Mouse (Mus musculus): ENCODE data around the gene Vwc2.

The Vwc2 gene

GRCm38 (mm10) chr11:11113576-11114233, at the start of gene Vwc2:
Gene Vwc2 (plus strand): TSS chr11:11114223.
- DNase-seq, result peak; percentile 78

GRCm38 (mm10) chr11:11088162-11088756, 25.8 kb upstream of the Vwc2 start:
- DNase-seq, result no peak

DNA sequence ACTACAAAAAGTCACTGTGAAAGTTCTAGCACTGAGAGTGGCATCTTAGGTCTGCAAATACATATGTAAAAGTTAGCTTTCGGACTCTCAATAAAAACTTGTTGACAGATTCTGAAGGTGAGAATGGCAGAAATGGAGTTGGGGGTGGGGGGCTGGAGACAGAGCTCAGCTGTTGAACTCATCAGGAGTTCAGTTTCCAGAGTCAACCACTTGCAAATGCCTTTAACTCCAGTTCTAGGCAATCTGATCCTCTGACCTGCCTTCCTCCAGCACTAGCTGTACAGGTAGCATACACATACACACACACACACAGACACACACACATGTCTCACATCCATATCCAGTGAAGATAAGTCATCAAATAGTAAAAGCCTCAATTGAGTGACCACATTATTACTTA, 16.4 kb upstream of the Vwc2 start:
- no peak for DNase-seq

GRCm38 (mm10) chr11:11098282-11098681, 15.7 kb upstream of the Vwc2 start:
- no peak for DNase-seq

- DNase-seq, result no peak
Observed at GRCm38 (mm10) chr11:11099011-11099410, 15.0 kb upstream of the Vwc2 start.

GRCm38 (mm10) chr11:11102182-11102581, 11.8 kb upstream of the Vwc2 start:
- no peak for DNase-seq

DNA sequence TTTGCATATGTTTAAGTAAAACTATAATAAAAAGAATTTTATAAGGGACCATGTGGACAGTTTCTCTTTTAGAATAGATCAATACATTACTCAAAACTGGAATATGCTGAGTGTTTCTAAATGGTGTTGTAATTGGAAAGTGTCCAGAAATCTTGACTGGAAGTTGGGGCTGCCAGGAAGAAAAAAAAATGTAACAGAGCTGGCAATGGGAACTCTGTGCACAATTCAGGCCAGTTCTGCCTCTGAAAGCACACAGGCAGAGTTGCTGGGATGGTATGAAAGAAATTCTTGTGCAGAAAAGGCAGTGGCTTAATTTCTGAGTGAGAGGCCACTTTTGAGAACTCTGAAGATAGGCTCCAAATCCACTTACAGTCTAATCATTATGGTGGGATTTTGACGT, 11.4 kb upstream of the Vwc2 start:
- no peak for DNase-seq

GRCm38 (mm10) chr11:11108922-11109321, 5.1 kb upstream of the Vwc2 start:
- no peak for DNase-seq

- DNase-seq, result peak; percentile 85
Observed at GRCm38 (mm10) chr11:11114234-11115030, 409 bp downstream of the Vwc2 start.

DNA sequence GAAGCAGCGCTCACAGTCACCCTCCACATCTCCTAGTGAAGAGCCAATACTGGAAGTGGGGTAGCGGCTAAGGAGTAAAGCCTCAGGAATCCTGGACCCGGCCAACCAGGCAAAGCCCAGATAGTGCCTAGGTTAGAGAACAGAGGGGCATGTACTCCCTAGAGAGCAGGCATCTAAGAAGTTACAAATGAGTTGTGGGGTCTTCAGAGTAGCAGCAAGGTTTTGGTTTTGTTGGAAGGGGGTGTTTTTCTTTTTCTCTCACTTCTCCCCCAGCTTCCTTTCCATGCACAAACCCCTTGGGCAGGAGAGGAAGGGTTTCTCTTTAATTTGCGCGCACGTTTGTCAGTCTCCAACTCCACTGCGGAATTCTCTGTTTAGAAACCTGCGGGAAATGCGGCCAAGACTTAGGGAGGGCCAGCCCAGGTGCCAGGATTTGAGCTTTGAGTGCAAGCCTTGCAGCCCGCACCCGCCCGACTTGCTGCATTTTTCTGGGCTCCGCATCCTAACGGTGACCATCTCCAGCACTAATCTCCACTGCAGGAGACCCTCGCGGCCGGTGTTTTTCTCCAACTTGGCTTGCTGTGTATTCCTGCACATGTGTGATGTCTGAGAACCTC, 1.1 kb downstream of the Vwc2 start:
- DNase-seq, result no peak

GRCm38 (mm10) chr11:11115648-11116590, 1.9 kb downstream of the Vwc2 start:
- no peak for DNase-seq

DNA sequence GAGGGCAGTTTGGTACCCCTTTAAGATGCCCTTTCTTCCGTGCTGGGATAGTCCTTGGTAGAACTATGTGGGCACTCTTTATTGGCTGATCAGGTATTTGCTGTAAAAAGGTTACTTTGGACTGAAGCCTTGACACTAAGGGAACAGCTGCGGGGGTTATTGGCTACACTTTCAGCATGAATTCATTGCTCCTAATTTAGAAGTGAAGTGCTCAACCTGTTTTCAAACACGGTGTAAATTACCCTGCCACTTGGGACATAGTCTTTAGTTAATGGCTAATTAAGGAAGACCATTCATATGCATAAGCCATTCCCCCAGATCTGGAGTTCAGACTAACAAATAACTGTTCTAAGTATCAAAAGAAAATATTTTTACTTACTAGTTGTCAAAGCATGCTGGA, 2.7 kb downstream of the Vwc2 start:
- DNase-seq, result no peak

GRCm38 (mm10) chr11:11122866-11123265, 8.8 kb downstream of the Vwc2 start:
- DNase-seq, result peak; percentile 90

GRCm38 (mm10) chr11:11131414-11132077, 17.5 kb downstream of the Vwc2 start:
- no peak for DNase-seq

GRCm38 (mm10) chr11:11140622-11141021, 26.6 kb downstream of the Vwc2 start:
- no peak for DNase-seq

GRCm38 (mm10) chr11:11152681-11153080, 38.7 kb downstream of the Vwc2 start:
- DNase-seq, result peak; percentile 37

DNA sequence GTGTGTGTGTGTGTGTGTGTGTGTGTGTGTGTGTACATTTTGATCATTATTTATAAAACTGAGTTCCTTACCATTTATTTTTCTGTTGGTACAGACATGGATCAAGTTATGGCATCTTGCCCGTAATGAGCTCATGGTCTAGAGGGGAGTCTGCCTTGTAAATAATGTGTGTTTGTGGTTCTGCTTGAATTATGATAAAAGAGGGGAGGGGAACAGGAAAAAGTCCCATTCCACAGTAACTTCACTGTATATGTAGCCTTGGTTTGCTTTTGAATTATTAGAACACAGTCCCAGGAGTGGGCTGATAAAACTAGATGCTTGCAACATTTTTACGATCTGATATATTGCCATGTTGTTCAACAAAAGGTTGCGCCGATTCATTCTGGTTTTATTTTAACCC, 57.4 kb downstream of the Vwc2 start:
- DNase-seq, result no peak

- DNase-seq, result peak; percentile 84
Observed at GRCm38 (mm10) chr11:11175259-11175658, 61.2 kb downstream of the Vwc2 start.

DNA sequence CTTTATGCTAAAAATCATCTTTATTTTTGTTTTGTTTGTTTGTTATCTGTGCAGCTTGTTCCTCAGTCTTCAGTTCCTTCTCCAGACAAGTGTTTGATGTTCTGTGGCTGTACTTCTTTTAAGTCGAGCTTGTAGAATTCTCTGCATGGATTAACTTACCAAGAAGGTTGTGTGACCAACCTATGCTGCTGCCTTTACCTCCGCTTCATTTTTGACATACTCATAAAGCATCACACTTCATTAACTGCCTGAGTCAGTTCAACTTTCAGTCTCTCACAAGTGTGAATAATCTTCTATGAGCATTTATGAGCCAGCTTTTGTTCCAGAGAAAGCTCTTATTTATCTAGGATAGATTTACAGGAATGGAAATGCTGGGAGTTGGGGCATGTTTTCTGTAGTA, 68.7 kb downstream of the Vwc2 start:
- DNase-seq, result no peak

GRCm38 (mm10) chr11:11223162-11223561, 109.1 kb downstream of the Vwc2 start:
- DNase-seq, result no peak

GRCm38 (mm10) chr11:11239346-11239745, 125.3 kb downstream of the Vwc2 start:
- DNase-seq, result no peak
